Mouse (Mus musculus): Measurements from ENCODE around the gene Cer1. TPM values are rescaled to one million over a fixed set of nuclear protein-coding genes. Genes with fewer than 3 reads are reported as not detected.

Gene Cer1
- polyA plus RNA-seq, 1 experiment from 2014 or later, result 0.05 TPM

- DNase-seq (ENCODE audit: low spot score) (no peak), ATAC-seq (ENCODE audit: low FRiP score, low TSS enrichment) (no peak)
- H3K27me3 ChIP-seq (ENCODE audit: control insufficient read depth, insufficient read depth, low read length), result no peaks in the 10 kb centered on the region
- no peak overlapping the region for H3K4me2 ChIP-seq (replicated peaks; ENCODE audit: low read depth)
- no peak overlapping the region for H3K27ac ChIP-seq (replicated peaks)
- TF ChIP-seq EP300 (optimal IDR thresholded peaks at IDR 0.05) (no peak), CTCF (IDR thresholded peaks at IDR 0.05; ENCODE audit: low read depth) (no peak)
- 0 out of 2 replicates have a peak, but pooled peaks cover 3% of the 10 kb centered on the region for H3K4me1 ChIP-seq (replicated peaks; ENCODE audit: control insufficient read depth, insufficient read depth)
- H3K36me3 ChIP-seq (ENCODE audit: control insufficient read depth, insufficient read depth, low read length), result no peaks in the 10 kb centered on the region
- 89% methylated on average over 8 of the region's 8 CpGs for WGBS
- no peak overlapping the region for H3K9ac ChIP-seq (ENCODE audit: low read length)
- H3K9me3 ChIP-seq (ENCODE audit: control insufficient read depth, low read length), result no peaks in the 10 kb centered on the region
- H3K4me3 ChIP-seq (ENCODE audit: low read depth, low read length), result no peak overlapping the region
Measured at GRCm38 (mm10) chr4:82863316-82863715, 21.6 kb downstream of the Cer1 start.

GRCm38 (mm10) chr4:82861451-82861850 lies 23.5 kb downstream of the Cer1 start:
- Histone ChIP-seq H3K9ac (ENCODE audit: low read length) (no peak overlapping the region), H3K4me1 (replicated peaks; ENCODE audit: control insufficient read depth, insufficient read depth) (0 out of 2 replicates have a peak, but pooled peaks cover 3% of the 10 kb centered on the region), H3K27ac (replicated peaks) (no peak overlapping the region), H3K9me3 (ENCODE audit: control insufficient read depth, low read length) (no peaks in the 10 kb centered on the region), H3K4me3 (ENCODE audit: low read depth, low read length) (no peak overlapping the region), H3K36me3 (ENCODE audit: control insufficient read depth, insufficient read depth, low read length) (no peaks in the 10 kb centered on the region), H3K27me3 (ENCODE audit: control insufficient read depth, insufficient read depth, low read length) (no peaks in the 10 kb centered on the region), H3K4me2 (replicated peaks; ENCODE audit: low read depth) (no peak overlapping the region)
- ATAC-seq (ENCODE audit: low FRiP score, low TSS enrichment) (no peak), DNase-seq (ENCODE audit: low spot score) (no peak)
- TF ChIP-seq CTCF (IDR thresholded peaks at IDR 0.05; ENCODE audit: low read depth) (no peak), EP300 (optimal IDR thresholded peaks at IDR 0.05) (no peak)
- 90% methylated on average over 2 of the region's 2 CpGs for WGBS

GRCm38 (mm10) chr4:82860566-82860965 lies 24.4 kb downstream of the Cer1 start:
- DNase-seq (ENCODE audit: low spot score), result no peak
- WGBS, result 32% methylated on average over 3 of the region's 3 CpGs
- TF ChIP-seq EP300 (optimal IDR thresholded peaks at IDR 0.05), result no peak
- no peak for TF ChIP-seq CTCF (IDR thresholded peaks at IDR 0.05; ENCODE audit: low read depth)
- Histone ChIP-seq H3K27ac (replicated peaks) (no peak overlapping the region; the same call in 1 of the 2 replicates), H3K36me3 (ENCODE audit: control insufficient read depth, insufficient read depth, low read length) (no peaks in the 10 kb centered on the region), H3K9me3 (ENCODE audit: control insufficient read depth, low read length) (no peaks in the 10 kb centered on the region), H3K4me1 (replicated peaks; ENCODE audit: control insufficient read depth, insufficient read depth) (0 out of 2 replicates have a peak, but pooled peaks cover 3% of the 10 kb centered on the region), H3K27me3 (ENCODE audit: control insufficient read depth, insufficient read depth, low read length) (no peaks in the 10 kb centered on the region), H3K4me2 (replicated peaks; ENCODE audit: low read depth) (no peak overlapping the region), H3K4me3 (ENCODE audit: low read depth, low read length) (no peak overlapping the region), H3K9ac (ENCODE audit: low read length) (no peak overlapping the region)
- ATAC-seq (ENCODE audit: low FRiP score, low TSS enrichment), result no peak

- WGBS, result under 1% methylated on average over 71 of the region's 82 CpGs
- peak; percentile 99 for ATAC-seq (ENCODE audit: low FRiP score, low TSS enrichment)
- H3K27me3 ChIP-seq (ENCODE audit: control insufficient read depth, insufficient read depth, low read length), result no peaks in the 10 kb centered on the region
- peak; percentile 92 for DNase-seq (ENCODE audit: low spot score)
- H3K4me1 ChIP-seq (replicated peaks; ENCODE audit: control insufficient read depth, insufficient read depth), result 0 out of 2 replicates have a peak, but pooled peaks cover 3% of the 10 kb centered on the region
- no peaks in the 10 kb centered on the region for H3K9me3 ChIP-seq (ENCODE audit: control insufficient read depth, low read length)
- H3K4me3 ChIP-seq (ENCODE audit: low read depth, low read length), result peak within 1 kb of the TSS; percentile 86
- peak within 1 kb of the TSS; percentile 90 for H3K27ac ChIP-seq (replicated peaks)
- no peaks in the 10 kb centered on the region for H3K36me3 ChIP-seq (ENCODE audit: control insufficient read depth, insufficient read depth, low read length)
- peak within 1 kb of the TSS; percentile 79 for H3K4me2 ChIP-seq (replicated peaks; ENCODE audit: low read depth)
- H3K9ac ChIP-seq (ENCODE audit: low read length), result peak within 1 kb of the TSS; percentile 90
- no peak for TF ChIP-seq EP300 (optimal IDR thresholded peaks at IDR 0.05)
- TF ChIP-seq CTCF (IDR thresholded peaks at IDR 0.05; ENCODE audit: low read depth), result no peak
Measured at GRCm38 (mm10) chr4:82859131-82860125, 25.5 kb downstream of the Cer1 start, which contains the start of gene Zdhhc21. Zdhhc21 (minus strand) TSS chr4:82859958.

GRCm38 (mm10) chr4:82858431-82859010 lies 26.4 kb downstream of the Cer1 start:
- ATAC-seq (ENCODE audit: low FRiP score, low TSS enrichment) (no peak), DNase-seq (ENCODE audit: low spot score) (no peak)
- 0 out of 2 replicates have a peak, but pooled peaks cover 3% of the 10 kb centered on the region for H3K4me1 ChIP-seq (replicated peaks; ENCODE audit: control insufficient read depth, insufficient read depth)
- no peaks in the 10 kb centered on the region for H3K36me3 ChIP-seq (ENCODE audit: control insufficient read depth, insufficient read depth, low read length)
- 34% methylated on average over 4 of the region's 4 CpGs for WGBS
- no peaks in the 10 kb centered on the region for H3K27me3 ChIP-seq (ENCODE audit: control insufficient read depth, insufficient read depth, low read length)
- TF ChIP-seq EP300 (optimal IDR thresholded peaks at IDR 0.05) (no peak), CTCF (IDR thresholded peaks at IDR 0.05; ENCODE audit: low read depth) (no peak)
- H3K4me3 ChIP-seq (ENCODE audit: low read depth, low read length), result peak overlapping the region; percentile 86
- H3K9me3 ChIP-seq (ENCODE audit: control insufficient read depth, low read length), result no peaks in the 10 kb centered on the region
- H3K9ac ChIP-seq (ENCODE audit: low read length), result peak overlapping the region; percentile 90
- peak overlapping the region; percentile 79 for H3K4me2 ChIP-seq (replicated peaks; ENCODE audit: low read depth)
- H3K27ac ChIP-seq (replicated peaks), result peak overlapping the region; percentile 90; the same call in 1 of the 2 replicates
